Mouse (Mus musculus) retina, adult 2 months (tissue): ENCODE measurements around the gene Rbp2.

Experiments
- DNase-seq: peaks from one replicate; pipeline ENCODE4 v3.0.0-alpha.2; 2012; ENCODE audit warnings: low read depth, low spot score

Gene Rbp2

DNA sequence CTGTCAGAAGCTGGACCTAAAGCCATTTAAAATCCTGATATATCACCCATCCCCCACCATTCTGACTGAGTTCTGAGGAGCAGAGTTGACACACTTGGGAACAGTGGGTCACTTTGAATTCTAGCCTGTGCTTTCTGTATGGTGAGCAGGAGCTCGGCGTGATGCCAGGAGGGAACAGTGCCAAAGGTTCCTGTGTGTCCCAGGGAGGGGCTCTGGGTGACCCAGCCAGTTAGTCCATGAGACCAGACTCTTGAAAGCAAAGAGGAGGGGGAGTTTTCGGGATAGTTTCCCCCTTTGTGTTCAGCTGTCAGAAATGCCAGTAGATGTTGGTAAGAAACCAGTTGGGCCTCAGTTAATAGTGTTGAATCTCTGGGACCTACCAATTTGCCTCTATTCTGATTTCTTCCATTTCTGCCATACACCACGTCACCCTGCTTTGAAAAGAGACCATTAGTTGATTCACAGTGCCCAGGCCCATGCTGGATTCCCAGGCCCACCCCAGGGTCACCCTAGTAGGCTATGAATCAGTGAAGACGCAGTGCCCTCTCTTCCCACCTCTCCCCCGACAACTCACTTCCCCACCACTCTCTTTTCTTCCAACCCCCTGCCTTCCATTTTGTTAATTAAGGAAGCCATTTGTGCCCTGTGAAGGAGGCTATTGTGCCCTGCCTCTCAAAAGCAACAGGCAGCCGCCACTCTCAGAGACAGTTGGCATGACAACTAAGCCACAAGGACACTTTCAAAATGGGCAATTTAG is 39.0 kb downstream of the Rbp2 start:
- DNase-seq: no peak

DNA sequence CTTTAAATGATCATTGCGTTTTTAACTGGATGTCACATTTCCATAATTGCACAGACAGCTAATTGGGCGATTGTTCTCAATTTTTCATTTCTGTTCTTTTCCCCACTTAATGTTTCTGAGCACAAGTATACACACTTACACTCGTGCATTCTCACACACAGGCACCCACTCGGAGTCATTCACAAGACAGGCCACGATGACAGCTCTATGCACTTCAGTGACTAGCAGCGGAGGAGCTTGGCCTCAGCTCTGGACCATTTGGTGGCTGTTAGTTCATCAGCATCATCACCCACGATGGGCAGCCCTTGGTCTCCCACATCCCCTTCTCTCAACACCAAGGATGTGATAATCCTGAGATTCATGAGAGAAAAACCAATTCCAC is 39.6 kb downstream of the Rbp2 start:
- DNase-seq: no peak

DNA sequence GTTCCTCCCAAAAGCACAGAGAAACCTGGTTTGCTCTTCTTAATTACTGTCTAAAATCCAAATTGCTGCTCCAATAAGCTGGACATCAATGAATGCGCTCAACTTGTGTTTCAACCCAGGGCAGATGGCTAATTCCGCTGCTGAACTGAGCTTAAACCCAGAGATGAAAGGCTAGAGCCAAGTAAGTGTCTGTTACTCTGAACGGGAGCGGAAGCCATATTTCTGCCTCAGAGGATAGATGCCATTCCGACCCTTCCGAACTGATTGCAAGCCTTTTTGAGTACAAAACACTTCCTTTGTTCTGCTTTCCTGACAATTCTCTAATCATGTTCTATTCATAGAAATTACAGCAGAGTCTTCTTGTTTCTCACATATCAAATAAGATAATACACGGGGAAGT is 41.3 kb downstream of the Rbp2 start:
- DNase-seq: no peak

DNA sequence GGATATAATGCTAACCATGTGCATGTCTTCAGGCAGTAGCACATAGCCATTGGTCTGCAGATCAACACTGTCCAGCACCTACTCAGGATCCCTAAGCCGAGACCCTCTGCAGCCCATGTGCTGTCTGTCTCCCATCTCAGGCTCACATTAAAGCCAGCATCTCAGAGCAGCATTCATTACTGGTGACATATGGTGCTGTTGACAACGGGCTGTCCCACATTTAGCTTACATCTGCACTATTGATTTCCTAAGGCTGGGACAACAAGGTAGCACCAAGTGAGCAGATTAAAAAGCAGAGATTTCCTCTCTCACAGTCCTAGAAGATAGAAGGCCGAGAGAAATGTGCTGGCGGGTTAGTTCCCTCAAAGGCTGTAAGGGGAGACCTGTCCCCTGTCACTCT is 43.9 kb downstream of the Rbp2 start:
- no peak for DNase-seq

DNA sequence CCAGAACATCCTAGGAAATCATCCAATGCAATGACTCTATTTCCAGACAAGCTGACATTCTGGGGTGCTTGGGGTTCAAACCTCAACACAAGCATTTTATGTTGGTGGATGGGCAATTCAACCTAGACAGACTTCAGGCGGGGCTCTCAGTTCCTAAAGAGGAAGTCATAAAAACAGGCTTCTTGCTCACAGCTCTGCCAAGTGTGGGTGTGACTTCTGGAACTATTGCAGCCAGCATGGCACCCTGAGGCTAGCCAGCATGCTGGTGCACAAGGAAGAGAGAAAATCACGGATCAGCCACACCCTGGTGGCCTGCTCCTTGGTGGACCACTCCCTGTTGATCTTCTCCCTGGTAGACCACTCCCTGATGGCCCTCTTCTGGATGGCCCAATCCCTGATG is 45.1 kb downstream of the Rbp2 start:
- no peak for DNase-seq

DNA sequence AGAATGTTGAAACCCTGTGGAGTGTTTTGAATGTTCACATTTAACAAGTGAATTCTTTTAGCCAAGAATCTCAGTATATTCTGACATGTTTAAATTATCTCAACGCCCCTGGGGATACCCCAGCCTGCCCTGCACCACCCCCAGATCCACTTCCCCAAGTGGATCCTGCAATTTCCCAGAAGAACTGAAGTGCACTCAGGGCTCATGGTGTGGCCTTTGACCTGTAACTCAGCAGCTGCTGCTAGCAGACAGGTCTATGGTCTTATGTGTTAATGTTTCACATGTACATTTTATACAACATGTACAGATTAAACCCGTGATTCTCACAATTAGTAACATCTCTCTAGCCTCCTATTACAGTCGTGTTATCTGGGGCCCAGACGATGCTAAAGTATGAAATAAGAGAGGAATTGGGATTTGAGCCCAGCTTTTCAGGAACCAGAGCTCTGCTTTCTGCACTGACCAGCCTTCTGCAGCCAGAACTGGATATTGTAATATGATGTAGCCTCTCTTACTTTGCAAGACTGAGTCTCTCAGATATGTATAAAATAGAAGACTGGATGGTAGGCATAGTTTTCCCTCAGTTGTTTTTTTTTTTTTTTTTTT is 48.9 kb downstream of the Rbp2 start:
- no peak for DNase-seq

DNA sequence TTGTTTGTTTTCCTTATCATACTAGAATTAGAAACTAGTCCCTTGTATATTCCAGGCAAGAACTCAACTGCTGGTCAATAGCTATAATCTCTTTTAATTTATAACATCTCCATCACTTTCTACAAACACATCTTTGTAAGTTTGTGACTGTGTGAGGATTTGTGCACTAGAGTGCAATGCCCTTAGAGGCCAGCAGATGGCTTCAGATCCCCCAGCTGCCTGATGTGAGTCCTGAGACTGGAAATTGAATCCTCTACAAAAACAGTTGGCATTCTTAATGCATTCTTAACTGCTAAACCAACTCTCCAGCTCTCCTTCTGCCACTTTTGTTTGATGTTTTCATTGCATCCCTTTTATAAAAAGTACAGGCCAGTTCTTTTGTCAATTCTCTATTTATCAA is 49.8 kb downstream of the Rbp2 start:
- DNase-seq: no peak

DNA sequence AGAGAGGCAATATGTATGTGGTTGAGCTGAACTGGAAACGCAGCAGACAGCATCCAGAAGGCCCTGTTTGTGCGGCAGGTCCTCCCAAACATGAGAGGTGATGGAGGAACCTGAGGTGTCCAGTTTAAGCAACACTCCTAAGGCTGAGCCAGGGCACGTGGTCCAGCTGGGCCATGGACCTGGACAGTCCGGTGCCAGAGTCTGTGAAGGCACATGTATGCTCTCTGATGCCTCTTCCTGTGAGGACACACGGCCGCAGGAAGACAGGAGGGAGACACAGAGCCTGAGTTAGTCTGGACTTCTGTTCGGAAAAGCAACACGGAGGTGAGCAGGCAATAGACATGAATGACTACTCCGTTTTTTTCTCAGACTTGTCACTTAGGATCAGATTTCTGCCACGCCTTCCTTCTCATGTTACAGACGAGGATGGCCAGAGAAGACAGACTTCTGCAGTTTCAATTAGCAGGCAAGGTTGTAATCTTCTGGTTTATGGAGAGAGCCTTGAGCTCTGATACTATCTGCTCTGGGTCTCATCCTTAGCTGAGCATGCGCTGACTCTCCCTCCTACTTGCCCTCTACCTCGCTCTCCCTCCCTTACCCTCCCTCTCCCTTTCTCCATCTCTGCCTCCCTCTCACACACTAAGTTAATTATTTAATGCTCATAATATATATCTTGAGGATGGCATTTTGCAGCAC is 52.2 kb downstream of the Rbp2 start:
- DNase-seq: no peak

DNA sequence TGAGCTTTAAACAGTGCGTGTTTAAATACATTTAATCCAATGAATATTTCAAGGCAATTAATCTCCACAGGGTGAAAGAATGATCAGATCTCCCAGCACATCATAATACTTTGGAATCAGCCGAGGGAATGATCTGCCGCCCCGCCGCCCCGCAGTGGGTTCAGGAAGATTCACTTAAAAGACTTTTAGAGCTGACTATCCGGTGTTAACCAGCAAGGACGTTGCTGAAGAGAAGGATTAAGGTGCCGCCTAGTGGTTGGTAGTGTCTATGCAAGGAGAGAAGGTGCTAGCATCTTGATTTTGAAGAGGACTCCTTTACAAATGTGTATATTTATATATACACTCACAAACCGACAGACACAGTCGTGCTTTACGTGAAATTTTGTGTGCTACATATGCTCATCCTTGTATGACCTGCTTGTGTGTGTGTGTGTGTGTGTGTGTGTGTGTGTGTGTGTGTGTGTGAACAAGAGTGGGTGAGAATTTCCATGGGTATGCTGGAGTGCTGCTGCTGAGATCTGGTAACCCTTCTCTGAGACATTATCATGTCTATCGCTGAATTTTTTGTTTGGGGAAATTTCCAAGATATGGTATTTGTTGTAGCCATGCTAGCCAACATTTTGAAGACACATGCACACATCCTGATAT is 52.9 kb downstream of the Rbp2 start:
- DNase-seq: peak; percentile 33

DNA sequence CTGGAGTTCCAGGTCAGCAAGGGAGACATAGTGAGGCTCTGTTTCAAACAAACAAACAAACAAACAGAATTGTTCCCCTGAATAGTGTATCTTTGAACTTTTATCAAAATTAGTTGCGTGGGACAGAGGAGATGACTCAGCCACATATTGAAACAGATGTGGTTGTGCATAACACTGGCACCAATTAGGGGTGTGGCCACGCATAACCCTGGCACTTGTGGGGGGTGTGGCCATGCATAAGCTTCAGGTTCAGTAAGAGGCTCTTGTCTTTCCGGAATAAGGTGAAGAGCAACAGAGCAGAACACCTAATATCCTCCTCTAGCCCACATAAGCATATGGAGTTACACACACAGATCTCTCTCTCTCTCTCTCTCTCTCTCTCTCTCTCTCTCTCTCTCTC is 58.1 kb downstream of the Rbp2 start:
- no peak for DNase-seq
